Mouse (Mus musculus) CD4-positive, CD25-positive, alpha-beta regulatory T cell, adult 2 months (primary cell): Measurements from ENCODE around the gene Sema7a.

Experiments used
- DNase-seq: peaks from one replicate; pipeline ENCODE4 v3.0.0-alpha.2; 2012; ENCODE audit warnings: low read depth, low spot score

Sema7a gene

DNA sequence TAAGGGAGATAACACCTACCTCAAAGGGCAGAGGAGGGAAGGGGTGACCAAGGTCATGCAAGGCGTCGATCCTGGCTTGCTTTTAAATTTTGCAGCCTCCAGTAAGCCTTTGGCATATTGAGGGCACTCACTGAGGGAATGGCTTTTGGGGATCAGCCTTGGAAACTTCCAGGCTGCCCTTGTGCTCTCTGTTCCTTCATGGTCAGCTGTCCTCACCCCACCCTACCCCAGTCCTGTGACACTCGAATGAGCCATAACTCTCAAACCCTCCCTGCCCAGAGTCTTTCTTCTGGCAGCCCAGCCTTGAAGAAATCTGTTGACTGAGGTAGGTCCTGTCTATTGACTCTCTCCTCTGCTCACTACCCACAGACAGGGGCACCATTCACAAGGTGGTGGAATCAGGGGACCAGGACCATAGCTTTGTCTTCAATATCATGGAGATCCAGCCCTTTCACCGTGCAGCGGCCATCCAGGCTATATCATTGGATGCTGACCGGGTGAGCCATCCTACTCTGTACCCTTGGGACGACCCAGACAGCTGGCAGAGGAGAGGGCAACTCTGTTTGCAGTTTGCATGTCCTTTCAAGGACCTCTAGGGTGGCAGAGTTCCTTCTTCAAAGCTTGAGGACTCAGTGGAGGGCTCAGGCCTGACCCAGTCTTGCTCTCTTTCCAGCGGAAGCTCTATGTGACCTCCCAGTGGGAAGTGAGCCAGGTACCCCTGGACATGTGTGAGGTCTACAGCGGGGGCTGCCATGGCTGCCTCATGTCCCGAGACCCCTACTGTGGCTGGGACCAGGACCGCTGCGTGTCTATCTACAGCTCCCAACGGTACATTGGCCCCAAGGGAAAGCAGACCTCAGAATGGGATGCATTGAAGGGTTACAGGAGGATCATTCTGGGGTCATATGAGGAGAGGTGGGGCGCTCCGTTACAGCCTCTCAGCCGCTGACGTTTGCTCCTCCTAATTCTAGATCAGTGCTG lies 20.3 kb downstream of the Sema7a start:
- no peak for DNase-seq

DNA sequence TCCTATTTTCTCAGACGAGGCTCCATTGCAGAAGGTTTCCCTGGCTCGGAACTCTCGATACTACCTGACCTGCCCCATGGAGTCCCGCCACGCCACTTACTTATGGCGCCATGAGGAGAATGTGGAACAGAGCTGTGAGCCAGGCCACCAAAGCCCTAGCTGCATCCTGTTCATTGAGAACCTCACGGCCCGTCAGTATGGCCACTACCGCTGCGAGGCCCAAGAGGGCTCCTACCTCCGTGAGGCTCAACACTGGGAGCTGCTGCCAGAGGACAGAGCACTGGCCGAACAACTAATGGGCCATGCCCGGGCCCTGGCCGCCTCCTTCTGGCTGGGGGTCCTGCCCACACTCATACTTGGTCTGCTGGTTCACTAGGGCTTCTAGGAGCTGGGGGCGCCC lies 21.3 kb downstream of the Sema7a start:
- no peak for DNase-seq

- no peak for DNase-seq
Measured at GRCm38 (mm10) chr9:57961863-57962778, 22.2 kb downstream of the Sema7a start.

DNA sequence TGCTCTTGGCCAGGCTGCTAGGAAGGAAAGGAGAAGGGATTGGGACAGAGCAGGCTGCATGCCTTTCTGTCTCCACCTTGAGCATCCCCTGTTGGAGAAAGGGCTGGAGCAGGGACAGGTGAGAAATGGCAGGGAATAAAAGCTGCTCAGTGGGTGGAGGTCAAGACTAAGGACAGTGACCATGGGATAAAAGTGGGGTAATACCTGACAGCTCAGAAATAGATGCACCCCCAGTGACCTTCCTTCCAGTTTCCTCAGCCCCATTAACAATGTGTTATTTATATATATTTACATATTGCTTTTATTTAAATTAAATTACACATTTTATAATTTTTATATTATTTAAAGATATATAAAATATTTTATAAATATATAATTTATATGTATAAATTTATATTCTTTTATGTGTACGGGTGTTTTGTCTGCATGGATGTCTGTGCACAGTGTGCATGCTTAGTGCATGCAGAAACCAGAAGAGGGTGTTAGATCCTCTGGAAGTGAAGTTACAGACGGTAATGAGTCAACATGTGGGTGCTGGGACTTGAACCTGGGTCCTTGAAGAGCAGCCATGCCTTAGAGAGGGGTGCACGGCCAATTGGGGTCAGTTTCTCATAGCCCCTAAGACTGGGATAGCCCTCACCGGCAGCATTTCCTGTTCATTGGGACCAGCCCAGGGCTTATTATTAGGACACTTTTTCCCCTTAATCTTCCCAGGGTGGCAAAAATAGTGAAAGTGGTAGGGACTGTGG lies 23.5 kb downstream of the Sema7a start:
- DNase-seq = no peak

- no peak for DNase-seq
Measured at GRCm38 (mm10) chr9:57963998-57964395, 24.1 kb downstream of the Sema7a start.

DNA sequence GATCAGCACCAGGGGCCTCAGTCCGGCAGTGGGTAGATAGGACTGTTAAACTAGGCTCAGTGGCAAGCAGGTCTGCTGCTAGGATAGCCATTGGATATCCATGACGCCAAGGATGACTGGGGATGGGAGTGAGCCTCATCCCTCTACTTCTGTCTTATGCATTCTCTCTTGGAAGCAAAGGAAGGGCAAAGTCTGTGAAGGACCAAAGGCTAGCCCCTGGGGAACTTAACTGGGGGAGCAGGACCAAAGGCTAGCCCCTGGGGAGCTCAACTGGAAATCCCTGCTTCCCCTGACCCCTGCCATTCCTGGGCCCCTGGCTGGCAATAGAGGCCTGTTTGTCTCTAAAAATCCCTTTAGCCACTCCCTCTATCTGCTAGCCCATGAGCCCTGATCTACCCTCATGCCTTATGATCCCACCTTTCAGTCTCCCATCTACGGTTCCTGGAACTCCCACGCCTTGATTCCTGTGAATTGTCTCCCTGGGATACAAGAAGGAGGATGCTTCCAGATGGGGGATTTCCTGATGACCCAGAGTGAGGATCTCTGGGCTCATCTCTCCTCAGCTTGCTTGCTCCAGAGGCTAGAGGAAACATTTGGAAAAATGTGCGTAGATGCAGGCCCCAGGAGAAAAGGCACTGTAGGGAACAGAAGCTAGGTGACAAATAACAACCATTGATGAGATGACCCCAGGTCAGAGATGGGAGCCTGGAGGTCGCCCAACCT lies 24.8 kb downstream of the Sema7a start:
- DNase-seq = no peak

GRCm38 (mm10) chr9:57965281-57966185 lies 25.6 kb downstream of the Sema7a start:
- DNase-seq = no peak

DNA sequence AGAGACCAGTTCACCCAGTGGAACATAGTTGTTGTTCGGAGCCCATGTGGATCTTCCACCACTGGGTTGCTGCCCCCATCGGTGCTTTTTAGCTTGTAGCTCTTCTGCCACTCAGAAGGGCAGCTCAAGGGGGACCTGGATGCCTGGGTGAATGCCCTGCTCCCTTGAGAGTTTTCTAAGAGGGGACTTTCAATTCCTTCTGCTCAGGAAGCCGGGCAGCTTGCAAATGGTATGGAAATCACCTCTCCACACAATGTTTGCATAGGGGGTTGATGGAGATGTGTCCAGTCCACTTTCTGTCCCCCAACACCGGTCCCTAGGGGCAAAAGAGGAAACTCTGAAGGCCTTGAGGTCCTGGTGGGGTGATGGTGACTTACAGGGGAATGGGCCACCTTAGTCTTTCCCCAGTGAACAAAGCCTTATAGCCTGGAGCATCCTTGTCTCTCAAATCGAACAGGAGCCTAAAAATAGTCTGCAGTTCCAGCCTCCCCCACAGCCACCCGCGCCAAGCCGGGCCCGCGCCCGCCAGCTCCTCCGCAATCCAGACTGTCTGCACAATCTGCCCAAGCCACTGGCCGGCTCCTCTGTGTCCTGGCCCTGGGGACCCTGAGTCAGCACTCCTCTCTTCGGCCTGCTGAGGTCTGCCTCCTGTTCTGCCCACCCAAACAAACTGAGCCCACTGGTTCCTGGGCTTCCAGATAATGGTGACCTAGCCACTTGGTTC lies 27.5 kb downstream of the Sema7a start:
- DNase-seq = no peak

- peak; percentile 39 for DNase-seq
Measured at GRCm38 (mm10) chr9:57968166-57968771, 28.4 kb downstream of the Sema7a start.

- DNase-seq = peak; percentile 16
Measured at GRCm38 (mm10) chr9:57968783-57969542, 29.1 kb downstream of the Sema7a start.

DNA sequence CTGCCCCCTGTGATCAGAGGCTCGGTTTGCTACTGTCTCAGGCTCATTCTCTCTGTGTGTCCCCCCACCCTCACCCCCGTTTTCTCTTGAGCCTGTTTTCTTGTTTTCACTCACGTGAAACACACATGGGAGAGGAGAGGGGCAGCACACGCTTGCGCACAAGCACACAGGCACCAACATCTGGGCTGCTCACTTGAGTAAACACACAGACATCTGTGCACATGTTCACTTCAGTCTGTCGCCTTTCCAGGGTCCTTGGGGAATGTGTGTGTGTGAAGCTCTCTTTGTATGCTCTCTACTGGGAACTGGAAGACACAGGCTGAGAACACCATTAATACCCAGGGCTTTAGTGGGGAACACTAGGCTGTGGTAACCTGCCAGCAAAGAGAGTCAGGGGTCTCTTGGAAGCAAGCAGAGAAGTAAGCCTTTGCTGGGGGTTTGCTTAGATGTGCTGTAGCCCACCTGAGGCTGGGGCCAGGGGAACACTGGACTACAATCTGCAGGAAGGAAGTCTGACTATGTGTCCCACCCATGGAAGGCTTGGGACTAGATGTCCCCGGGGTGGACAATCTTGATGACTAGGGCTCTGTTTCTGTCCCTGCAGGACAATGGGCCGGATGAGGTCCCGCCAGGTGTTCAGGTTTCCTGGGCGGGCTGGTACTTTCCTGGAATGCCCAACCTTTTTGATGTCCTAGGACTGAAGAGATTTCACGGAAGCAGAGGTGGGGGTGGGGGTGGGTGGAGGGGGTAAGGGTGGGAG lies 30.0 kb downstream of the Sema7a start:
- DNase-seq = peak; percentile 9

DNA sequence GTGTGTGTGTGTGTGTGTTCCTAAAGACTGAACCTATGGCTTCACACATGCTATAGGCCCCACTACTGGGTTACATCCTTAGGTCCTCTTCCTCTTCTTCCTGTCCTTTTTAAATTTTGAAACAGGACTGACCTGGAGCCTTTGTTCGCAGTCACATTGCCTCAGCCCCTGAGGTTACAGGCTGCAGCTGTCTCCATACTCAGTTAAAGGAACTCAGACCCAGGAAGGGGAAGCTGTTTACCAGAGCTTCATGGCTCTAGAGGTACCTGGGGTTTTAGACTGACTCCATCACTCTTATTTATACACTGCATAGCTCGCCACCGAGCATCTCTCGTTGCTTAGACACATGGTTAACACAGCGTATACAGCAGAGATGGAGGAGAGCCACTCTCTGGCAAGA lies 31.5 kb downstream of the Sema7a start:
- no peak for DNase-seq

DNA sequence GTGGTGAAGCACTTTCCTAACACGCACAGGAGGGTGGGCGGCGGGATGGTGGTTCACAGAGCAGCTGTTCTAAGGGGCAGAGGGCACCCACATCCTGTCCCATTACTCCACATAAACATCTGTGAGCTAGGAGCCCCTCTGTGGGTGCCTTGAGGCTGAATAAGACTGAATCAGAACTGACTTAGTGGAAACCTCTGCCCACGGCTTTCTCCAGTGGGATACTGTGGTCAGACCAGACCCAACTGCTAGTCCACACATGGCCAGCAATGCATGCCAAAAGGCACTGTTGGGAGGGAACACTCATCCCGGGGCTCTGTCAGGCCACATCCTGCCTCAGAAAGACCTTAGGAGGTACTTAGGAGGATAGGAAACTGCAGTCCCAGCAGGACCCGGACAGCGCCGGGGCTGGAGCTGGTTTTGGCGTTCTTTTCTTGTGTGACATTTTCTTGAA lies 32.3 kb downstream of the Sema7a start:
- DNase-seq = peak; percentile 47

DNA sequence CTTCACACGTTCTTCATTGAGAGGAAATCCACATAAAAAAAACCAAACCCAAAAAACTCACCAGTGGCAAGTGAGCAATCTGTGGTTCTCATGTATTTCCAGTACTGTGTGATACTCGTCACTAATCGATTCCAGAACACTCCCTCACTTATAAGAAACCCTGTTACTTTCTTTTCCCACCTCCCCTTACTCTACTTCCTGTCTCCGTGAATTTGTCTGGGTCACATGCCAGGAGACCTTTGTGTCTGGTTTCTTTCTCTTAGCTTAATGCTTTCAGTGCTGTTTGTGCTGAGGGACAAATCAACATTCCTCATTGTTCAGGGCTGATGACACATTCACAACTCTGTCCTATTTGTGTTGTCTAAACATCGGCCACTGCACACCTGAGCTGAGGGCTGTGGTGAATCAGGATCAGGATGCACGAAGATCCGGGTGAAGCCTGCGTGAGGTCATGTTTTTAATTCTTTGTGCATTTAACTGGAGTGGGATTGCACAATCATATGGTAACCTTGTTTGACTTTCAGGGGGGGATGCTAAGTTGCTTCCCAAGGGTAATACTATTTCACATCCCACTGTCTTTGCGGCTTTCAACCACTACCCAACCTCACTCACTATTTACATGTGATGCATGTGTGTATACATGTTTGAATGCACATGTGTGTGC lies 33.0 kb downstream of the Sema7a start:
- DNase-seq = peak; percentile 22

DNA sequence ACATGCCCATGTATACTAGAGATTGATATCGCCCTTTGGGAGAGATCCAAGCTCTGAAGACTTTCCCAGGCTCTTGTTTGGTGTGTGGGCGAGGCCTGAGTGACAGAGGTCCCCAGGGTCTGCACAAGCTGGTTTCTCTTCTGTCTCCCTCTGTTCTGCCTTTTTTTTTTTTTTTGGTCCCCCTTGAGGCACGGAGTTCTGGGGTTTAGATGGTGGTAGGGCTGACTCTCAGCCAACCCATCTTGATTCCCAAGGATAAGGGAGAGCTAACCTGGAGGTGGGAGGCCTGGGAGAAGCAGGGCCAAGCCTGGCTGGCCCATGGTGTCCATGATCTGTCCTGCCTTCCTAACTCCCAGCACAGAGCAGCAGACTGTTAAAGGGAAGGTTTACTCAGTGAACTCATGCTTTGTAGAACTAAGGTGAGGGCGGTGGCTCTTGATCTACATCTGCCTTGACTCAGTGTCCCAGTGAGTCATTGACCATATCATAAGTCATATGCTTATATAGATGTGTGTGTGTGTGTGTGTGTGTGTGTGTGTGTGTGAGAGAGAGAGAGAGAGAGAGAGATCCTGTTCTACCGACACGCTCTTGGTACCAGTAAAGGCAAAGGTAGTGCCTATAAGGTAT lies 33.6 kb downstream of the Sema7a start:
- DNase-seq = no peak

DNA sequence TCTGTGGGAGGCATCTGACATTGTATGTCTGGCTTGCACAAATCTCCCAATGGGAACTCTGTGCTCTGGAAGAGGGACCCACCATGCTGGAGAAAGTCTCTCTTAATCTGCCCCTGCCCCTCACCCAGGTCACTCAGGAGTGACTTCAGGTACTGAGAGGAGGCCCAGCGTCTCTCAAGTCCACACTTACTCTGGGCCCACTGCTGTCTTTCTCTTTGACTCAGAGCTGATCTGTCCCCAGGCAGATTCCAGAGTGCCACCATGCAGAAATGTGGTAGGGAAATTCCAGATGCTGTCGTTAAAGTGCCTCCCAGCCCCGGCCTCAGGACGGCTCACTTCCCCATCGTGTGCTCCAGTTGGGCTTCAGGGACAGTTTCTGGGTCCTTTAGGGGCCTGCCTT lies 34.3 kb downstream of the Sema7a start:
- no peak for DNase-seq
